Mouse (Mus musculus): ENCODE results near the gene Ighmbp2.

DNA sequence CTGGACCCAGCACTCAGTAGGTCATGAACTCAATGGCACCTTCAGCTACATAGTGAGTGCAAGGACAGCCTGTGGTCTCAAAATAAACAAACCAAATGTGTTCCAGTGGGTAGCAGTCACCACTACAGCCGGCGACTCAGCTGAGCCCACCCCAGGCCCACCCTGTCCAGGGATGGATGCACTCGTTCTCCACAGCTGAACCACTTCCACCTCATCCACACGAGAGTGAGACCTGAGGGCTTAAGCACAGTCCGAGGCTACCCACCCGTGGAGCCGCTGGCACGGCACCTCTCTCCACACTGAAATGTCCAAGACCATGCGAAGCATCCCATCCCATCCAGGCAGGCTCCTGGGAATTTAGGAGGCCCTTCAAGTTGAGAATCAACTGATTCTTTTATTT lies 13.5 kb downstream of the Ighmbp2 start:
- TF ChIP-seq CTCF (IDR thresholded peaks at IDR 0.05; ENCODE audit: control insufficient read depth, insufficient read depth, insufficient read length) (no peak), USF1 (IDR thresholded peaks at IDR 0.05; ENCODE audit: low read depth) (no peak), FOSL1 (IDR thresholded peaks at IDR 0.05; ENCODE audit: insufficient read depth, low read length, poor library complexity, severe bottlenecking) (no peak), MYOD1 (IDR thresholded peaks at IDR 0.05; ENCODE audit: control insufficient read depth, insufficient read length, low read depth) (no peak)

Data from C2C12 (cell line).